Mouse (Mus musculus): ENCODE measurements around the gene Ppox.
A peak's percentile ranks its signal among the peaks of the same experiment; 100 is the strongest.
"Not testable (repeated sequence)": the region's sequence is repeated elsewhere in the genome, so short reads cannot be mapped to it uniquely, and the experiment has no call there.

Ppox gene

GRCm38 (mm10) chr1:171280916-171281527 is at the start of gene Ppox:
Gene Ppox, minus strand, starts transcription at chr1:171281186.
- peak; percentile 89 for DNase-seq

- no peak for DNase-seq
Observed at GRCm38 (mm10) chr1:171330216-171330560, 49.2 kb upstream of the Ppox start.

DNA sequence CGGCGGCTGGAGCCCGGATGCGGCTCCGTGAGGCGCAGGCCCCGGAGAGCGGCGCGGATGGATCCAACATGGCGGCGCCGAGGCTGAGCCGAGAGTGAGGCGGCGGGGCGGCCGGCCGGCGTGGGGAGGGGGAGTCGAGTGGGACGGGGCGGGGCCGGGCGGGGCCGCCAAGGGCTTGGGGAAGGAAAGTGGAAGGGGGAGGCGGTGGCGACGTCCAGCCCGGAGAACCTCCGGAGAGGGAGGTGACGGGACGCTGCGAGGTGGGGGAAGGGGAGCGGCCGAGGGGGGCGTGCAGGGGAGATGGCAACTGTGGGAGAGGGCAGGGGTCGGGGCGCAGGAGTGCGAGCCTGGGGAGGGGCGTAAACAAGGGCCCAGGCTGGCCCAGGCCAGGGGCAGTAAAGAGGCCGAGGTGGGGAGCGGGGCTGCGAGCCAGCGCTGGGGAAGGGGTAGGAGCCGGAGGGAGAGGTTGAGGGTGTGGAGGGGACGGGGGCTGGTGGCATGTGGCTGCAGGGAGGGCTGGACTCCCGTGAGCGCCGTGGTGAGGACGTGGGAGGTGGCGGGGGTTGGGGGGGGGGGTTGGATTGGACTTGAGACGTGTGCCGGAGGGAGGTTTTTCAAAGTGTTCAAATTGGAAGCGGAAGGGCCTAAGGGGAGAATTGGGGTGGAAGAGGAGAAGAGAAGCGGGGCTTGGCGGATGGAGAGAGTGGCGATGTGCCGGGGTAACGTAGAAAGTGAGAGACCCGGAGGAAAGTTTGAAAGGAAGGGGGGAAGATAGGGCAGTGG is 48.6 kb upstream of the Ppox start:
- DNase-seq, result peak; percentile 88

GRCm38 (mm10) chr1:171328839-171329432 is 48.0 kb upstream of the Ppox start, which contains the start of gene Dedd:
Gene Dedd, plus strand, starts transcription at chr1:171329145.
- DNase-seq, result peak; percentile 90

GRCm38 (mm10) chr1:171328244-171328643 is 47.3 kb upstream of the Ppox start:
- peak; percentile 7 for DNase-seq

GRCm38 (mm10) chr1:171326588-171326987 is 45.6 kb upstream of the Ppox start:
- DNase-seq, result not testable (repeated sequence)

DNA sequence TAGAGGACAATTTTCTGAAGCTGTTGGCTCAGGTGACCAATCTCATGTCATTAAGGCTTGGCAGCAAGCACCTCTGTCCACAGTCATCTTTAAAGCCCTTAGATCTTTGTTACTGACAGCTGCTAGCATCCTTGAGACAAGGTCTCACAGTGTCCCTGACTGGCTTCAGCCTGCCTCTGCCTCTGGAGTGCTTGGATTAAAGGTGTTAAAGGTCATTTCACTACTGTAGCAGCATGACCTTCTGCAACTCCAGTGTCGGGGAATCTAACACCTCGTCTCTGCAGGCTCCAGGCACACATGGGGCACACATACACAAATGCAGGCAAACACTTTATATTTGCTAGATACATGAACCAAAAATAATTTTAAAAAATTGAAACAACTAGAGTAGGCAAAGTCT is 44.6 kb upstream of the Ppox start:
- no peak for DNase-seq

DNA sequence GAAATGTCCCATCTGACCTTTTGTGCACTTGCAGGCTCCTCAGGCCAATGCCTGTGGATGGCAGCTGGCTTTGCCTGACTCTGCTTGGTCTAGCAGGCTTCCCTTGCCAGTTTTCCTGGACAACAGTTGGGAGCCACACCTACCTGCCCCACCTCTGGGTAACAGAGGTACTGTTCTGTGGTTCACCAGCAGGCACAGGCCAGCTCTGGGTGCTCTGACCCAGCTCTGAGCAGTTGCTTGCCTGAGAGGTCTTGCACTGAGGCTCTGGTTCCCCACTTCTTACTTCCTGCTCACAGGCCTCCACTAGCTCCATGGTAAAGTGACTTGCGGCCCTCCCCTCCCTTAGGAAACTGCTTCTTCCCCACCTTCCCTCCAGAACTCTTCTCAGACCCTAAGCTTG is 41.0 kb upstream of the Ppox start:
- no peak for DNase-seq

DNA sequence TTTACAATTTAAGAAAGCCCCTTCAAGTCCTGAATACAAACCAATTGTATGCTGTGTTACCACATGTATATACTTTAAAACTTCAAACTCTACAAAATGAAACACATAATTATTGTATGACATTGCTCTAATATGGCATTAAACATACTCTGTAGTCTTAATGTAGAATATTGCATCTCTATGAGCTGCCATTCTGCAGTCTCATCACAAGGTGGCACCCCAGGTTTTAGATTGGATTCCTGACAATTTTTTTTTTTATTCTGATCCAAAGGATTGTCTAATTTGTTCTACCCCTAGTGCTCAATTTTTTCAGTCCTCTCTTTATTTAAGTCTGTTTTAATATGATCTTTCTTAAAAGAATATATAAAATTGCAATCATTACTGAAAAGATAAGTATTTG is 40.4 kb upstream of the Ppox start:
- peak; percentile 39 for DNase-seq

GRCm38 (mm10) chr1:171320151-171320550 is 39.2 kb upstream of the Ppox start:
- DNase-seq, result no peak

DNA sequence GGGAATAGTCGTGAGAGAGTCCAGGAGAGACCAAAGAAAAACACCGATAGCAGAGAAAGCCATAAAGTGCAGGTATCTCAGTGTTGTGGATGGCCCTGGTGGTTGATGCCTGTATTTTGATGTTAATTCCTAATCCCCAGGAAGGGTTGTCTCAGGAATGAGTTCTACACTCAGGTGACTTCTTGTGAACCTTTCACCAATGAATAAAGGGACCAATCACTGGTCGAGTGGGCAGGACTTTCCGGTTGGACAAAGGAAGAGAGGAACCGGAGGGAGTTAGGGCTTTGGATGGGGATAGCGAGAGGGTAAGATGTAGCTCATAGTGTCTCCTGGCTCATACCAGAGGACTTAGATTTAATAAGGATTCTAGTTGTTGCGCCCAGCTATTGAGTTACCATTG is 38.8 kb upstream of the Ppox start:
- no peak for DNase-seq

- no peak for DNase-seq
Observed at GRCm38 (mm10) chr1:171309321-171309720, 28.3 kb upstream of the Ppox start.

- not testable (repeated sequence) for DNase-seq
Observed at GRCm38 (mm10) chr1:171306157-171306556, 25.2 kb upstream of the Ppox start.

DNA sequence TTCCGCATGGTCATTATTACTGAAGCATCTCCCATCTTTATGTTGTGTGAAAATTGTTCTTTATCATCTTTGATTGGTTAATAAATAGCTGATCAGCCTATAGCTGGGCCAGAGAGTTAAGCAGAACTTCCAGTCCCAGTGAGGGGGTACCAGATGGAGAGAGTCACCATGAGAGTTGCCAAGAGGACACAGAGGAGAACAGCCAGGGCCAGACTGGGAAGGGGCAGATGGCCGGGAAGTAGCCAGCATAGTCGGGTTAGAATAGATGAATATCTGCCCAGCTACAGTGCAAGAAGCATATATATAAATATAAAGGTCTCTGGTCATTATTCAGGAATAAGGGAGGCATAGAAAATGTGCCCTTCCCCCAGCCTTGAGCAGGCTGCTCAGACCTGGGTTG is 17.2 kb upstream of the Ppox start:
- DNase-seq, result no peak

DNA sequence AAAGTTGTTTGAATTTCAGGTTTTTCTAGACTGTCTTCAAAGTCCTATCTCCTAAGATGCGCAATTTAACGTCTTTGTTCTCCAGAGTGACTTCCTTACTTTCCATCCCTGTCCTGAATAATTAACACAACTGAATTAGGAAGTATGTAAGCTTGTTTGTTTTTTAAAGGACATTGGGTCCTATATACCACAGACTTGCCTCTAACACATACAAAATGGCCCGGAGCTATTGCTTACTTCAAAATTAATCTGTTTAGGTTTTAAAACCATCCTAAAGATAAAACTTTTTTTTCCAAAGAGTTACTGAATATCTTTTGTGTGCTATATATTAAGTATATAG is 14.0 kb upstream of the Ppox start:
- no peak for DNase-seq

DNA sequence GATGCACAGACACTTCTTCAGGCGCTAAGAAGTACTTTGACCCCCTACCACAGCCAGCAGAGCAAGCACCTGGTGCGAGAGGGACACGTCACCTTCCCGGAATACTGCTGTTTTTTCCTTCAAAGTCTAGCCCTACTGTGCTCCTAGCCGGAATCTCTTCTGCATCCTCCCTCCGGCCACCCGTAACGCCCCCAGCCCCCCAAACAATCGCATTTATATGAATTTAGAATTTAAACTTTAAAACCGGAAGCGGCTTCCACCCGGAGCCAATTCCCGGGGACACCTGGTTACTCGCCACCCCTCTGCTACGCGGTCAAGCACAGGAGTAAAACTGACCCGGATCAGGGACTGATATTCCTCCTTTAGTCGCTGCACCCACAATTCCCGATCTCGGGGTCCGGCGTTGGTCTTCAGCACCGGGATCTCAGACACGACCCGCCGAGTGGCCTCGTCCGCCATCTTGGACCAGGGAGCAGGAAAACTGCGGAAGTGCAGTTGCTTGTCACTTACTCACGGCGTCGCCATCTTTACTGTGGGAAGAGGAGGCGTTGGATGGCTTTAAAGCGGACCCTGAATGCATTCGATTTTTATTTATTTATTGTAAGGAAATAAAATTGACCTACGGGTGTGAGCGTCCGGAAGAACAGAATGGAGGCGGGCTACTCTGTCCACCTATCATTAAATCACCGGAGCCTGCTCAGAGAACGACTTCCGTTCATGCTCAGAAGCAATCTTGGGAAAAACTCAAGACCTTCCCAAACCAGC is 13.5 kb upstream of the Ppox start, which contains the start of gene Ufc1:
Ufc1 (minus strand) TSS at position 727 of the 765 bp plus-strand sequence.
- peak; percentile 81 for DNase-seq

GRCm38 (mm10) chr1:171293906-171294297 is 12.9 kb upstream of the Ppox start:
- no peak for DNase-seq

- no peak for DNase-seq
Observed at GRCm38 (mm10) chr1:171293351-171293750, 12.4 kb upstream of the Ppox start.

- DNase-seq, result no peak
Observed at GRCm38 (mm10) chr1:171288328-171288727, 7.3 kb upstream of the Ppox start.

- DNase-seq, result peak; percentile 95
Observed at GRCm38 (mm10) chr1:171287136-171288081, 6.4 kb upstream of the Ppox start, which contains the start of gene Usp21. Gene Usp21, minus strand, starts transcription at chr1:171287991.

DNA sequence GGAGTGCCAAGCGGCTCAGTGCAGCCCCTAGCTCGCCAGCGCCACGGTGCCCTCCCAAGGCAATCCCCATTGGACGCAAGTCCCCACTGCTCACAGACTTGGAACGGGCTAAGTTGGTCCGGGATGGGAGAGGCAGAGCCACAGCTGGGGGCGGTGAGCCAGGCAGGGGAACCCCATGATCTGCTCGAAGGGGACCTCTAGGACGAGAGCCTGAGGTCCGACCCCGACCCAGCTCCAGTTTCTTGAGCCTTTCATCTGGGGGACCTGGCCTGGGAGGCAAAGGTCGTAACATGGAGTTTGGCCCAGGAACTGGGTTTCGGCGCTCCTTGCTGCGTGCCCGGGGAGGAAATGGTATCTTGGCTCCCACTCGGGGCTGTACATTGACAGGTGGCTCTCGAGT is 5.5 kb upstream of the Ppox start:
- DNase-seq, result no peak
